Mouse (Mus musculus): ENCODE data around the gene Tigd2.

DNA sequence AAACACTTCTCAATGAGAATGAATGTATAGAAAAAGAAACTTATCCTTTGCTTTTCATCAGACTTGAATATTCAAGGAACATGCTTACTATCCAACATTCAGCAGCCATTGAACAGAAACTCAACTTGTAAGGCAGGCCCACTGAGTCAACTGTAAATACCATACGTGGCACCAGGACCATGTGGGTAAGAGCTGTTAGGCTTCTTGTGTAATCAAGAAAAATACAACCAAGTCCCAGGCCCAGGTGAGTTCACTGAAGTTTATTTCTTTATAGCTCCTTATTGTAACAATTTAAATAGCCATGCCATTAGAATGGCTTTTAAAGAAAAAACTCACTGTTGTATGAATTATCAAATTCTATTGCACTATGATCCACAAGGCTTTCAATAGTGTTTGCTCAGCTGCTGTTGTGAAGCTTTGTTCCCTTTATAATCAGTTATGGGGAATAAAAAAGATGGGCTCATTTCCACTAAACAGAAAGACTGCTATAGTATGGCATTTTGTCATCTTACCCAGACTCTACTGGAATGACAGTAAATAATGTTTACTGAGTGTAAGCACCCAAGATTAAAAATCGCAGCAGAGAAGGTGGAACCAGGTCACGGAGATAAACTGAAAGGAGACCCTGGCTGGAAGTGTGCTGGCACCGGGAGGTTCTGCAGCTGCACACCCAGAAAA, 46.7 kb upstream of the Tigd2 start:
- TF ChIP-seq EP300 (IDR thresholded peaks at IDR 0.05; ENCODE audit: low read depth) (no peak), CTCF (IDR thresholded peaks at IDR 0.05; ENCODE audit: low read depth) (no peak)

Measured in liver, postnatal 0 days (tissue).